Mouse (Mus musculus): ENCODE results near the gene Slc7a4. TPM values are rescaled to one million over a fixed set of nuclear protein-coding genes. Genes with fewer than 3 reads are reported as not detected.

Slc7a4 gene
- total and polyA plus RNA-seq, 2 experiments from 2014 or later: 7.4 to 33.4 TPM

GRCm38 (mm10) chr16:17529981-17530586 is 52.9 kb downstream of the Slc7a4 start:
- peak overlapping the region; percentile 68 for H3K4me2 ChIP-seq (ENCODE audit: low read depth, low read length)
- peak overlapping the region; percentile 73 for H3K4me3 ChIP-seq (ENCODE audit: low read depth, low read length)
- H3K9me3 ChIP-seq (replicated peaks; ENCODE audit: control insufficient read depth, low read length): no peaks in the 10 kb centered on the region
- H3K4me1 ChIP-seq (ENCODE audit: control insufficient read depth, insufficient read depth): peaks cover 12% of the 10 kb centered on the region
- no peaks in the 10 kb centered on the region for H3K27me3 ChIP-seq (ENCODE audit: control insufficient read depth, insufficient read depth, low read length)
- H3K9ac ChIP-seq (replicated peaks; ENCODE audit: low read depth, low read length): peak overlapping the region; percentile 85
- DNase-seq (ENCODE audit: low spot score) (no peak), ATAC-seq (ENCODE audit: insufficient read depth, low read depth) (no peak)
- peaks cover 33% of the 10 kb centered on the region for H3K36me3 ChIP-seq (replicated peaks; ENCODE audit: control insufficient read depth, insufficient read depth, low read length)
- TF ChIP-seq EP300 (IDR thresholded peaks at IDR 0.05; ENCODE audit: low read depth) (no peak), CTCF (IDR thresholded peaks at IDR 0.05; ENCODE audit: low read depth) (no peak)
- peak overlapping the region; percentile 95 for H3K27ac ChIP-seq (ENCODE audit: low read depth)
- WGBS: 15% methylated on average over 17 of the region's 17 CpGs

DNA sequence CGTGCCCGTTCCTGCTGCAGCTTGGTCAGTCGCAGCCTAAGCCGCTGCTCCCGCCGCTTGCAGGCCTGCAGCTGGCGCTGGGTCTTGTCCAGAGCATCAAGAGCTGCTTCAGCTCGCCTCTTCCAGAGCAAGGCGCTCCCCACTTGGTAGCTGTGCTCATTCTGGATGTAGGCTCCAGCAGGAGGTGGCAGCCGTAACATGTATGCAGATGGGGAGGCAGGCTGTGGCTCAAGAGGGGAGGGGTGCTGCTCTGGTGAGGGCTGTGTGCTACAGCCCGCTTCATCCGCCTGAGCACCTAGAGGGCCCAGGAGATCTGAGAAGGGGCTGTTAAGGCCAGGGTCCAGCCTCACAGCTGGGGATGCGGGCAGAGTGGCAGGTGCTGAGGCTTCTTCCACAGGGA is 54.7 kb downstream of the Slc7a4 start:
- H3K4me2 ChIP-seq (ENCODE audit: low read depth, low read length): no peak overlapping the region
- no peak overlapping the region for H3K27ac ChIP-seq (ENCODE audit: low read depth)
- no peak overlapping the region for H3K4me3 ChIP-seq (ENCODE audit: low read depth, low read length)
- H3K27me3 ChIP-seq (ENCODE audit: control insufficient read depth, insufficient read depth, low read length): no peaks in the 10 kb centered on the region
- H3K9me3 ChIP-seq (replicated peaks; ENCODE audit: control insufficient read depth, low read length): no peaks in the 10 kb centered on the region
- DNase-seq (ENCODE audit: low spot score): no peak
- WGBS: 87% methylated on average over 13 of the region's 13 CpGs
- H3K4me1 ChIP-seq (ENCODE audit: control insufficient read depth, insufficient read depth): peaks cover 12% of the 10 kb centered on the region
- H3K9ac ChIP-seq (replicated peaks; ENCODE audit: low read depth, low read length): no peak overlapping the region
- peaks cover 48% of the 10 kb centered on the region for H3K36me3 ChIP-seq (replicated peaks; ENCODE audit: control insufficient read depth, insufficient read depth, low read length)
- TF ChIP-seq CTCF (IDR thresholded peaks at IDR 0.05; ENCODE audit: low read depth) (no peak), EP300 (IDR thresholded peaks at IDR 0.05; ENCODE audit: low read depth) (no peak)
- no peak for ATAC-seq (ENCODE audit: insufficient read depth, low read depth)

DNA sequence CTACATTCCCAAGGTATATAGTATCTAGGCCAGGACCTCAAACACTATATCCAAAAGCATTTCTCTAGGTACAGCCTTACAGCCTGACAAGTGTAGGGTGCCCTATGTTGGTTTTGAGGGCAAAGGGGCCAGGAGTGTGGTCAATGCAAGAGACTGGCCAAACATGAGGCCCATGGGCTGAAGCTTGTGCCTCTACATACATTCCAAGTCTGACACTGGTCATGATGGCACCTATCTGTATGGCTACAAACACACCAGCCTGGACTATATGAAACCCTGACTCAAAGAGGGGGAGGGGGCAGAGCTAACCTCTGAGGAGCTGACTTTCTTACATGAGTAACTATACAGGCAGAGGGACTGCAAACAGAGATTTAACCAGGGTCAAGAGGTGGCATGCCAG is 55.4 kb downstream of the Slc7a4 start:
- DNase-seq (ENCODE audit: low spot score) (no peak), ATAC-seq (ENCODE audit: insufficient read depth, low read depth) (no peak)
- Histone ChIP-seq H3K36me3 (replicated peaks; ENCODE audit: control insufficient read depth, insufficient read depth, low read length) (peaks cover 54% of the 10 kb centered on the region), H3K9me3 (replicated peaks; ENCODE audit: control insufficient read depth, low read length) (no peaks in the 10 kb centered on the region), H3K4me3 (ENCODE audit: low read depth, low read length) (no peak overlapping the region), H3K4me1 (ENCODE audit: control insufficient read depth, insufficient read depth) (peaks cover 12% of the 10 kb centered on the region), H3K27ac (ENCODE audit: low read depth) (no peak overlapping the region), H3K4me2 (ENCODE audit: low read depth, low read length) (no peak overlapping the region), H3K9ac (replicated peaks; ENCODE audit: low read depth, low read length) (no peak overlapping the region), H3K27me3 (ENCODE audit: control insufficient read depth, insufficient read depth, low read length) (no peaks in the 10 kb centered on the region)
- TF ChIP-seq CTCF (IDR thresholded peaks at IDR 0.05; ENCODE audit: low read depth): no peak
- TF ChIP-seq EP300 (IDR thresholded peaks at IDR 0.05; ENCODE audit: low read depth): no peak

- H3K27ac ChIP-seq (ENCODE audit: low read depth): no peak overlapping the region
- peaks cover 67% of the 10 kb centered on the region for H3K36me3 ChIP-seq (replicated peaks; ENCODE audit: control insufficient read depth, insufficient read depth, low read length)
- H3K9me3 ChIP-seq (replicated peaks; ENCODE audit: control insufficient read depth, low read length): no peaks in the 10 kb centered on the region
- peaks cover 7% of the 10 kb centered on the region for H3K4me1 ChIP-seq (ENCODE audit: control insufficient read depth, insufficient read depth)
- H3K4me3 ChIP-seq (ENCODE audit: low read depth, low read length): no peak overlapping the region
- no peak overlapping the region for H3K4me2 ChIP-seq (ENCODE audit: low read depth, low read length)
- WGBS: 89% methylated on average over 6 of the region's 6 CpGs
- H3K27me3 ChIP-seq (ENCODE audit: control insufficient read depth, insufficient read depth, low read length): no peaks in the 10 kb centered on the region
- DNase-seq (ENCODE audit: low spot score) (no peak), ATAC-seq (ENCODE audit: insufficient read depth, low read depth) (no peak)
- H3K9ac ChIP-seq (replicated peaks; ENCODE audit: low read depth, low read length): no peak overlapping the region
- no peak for TF ChIP-seq CTCF (IDR thresholded peaks at IDR 0.05; ENCODE audit: low read depth)
- no peak for TF ChIP-seq EP300 (IDR thresholded peaks at IDR 0.05; ENCODE audit: low read depth)
Measured at GRCm38 (mm10) chr16:17526223-17526622, 56.8 kb downstream of the Slc7a4 start.

DNA sequence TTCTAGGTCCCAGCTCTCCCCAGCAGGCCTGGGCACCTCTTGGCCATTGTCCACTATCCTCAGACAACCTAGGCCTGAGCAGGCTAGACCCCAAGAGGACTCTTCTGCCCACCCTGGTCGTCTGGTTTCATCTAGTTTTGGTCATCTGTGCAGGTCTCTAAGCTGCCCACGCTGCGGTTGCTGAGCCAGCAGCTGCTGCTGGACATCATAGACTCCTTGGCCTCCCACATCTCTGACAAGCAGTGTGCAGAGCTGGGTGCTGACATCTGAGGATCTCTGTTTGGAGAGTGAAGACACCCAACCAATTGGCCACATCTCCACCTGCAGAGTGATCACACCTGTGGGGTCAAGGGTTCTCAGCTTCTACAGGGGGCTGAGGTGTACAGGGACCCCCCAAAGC is 57.5 kb downstream of the Slc7a4 start:
- no peak overlapping the region for H3K27ac ChIP-seq (ENCODE audit: low read depth)
- no peak for DNase-seq (ENCODE audit: low spot score)
- WGBS: 86% methylated on average over 3 of the region's 3 CpGs

DNA sequence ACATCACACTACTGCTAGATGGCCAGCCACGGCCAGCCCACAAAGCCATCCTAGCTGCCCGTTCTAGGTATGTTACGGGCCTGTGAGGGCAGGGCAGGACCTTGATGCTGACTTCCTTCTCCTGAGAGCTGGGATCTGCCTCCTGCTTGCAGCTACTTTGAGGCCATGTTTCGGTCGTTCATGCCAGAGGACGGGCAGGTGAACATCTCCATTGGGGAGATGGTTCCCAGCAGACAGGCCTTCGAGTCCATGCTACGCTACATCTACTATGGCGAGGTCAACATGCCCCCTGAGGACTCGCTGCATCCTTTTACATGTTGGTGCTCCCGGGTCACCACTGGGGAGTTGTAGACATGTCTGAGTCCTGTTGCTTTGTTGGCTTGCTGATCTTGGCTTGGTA is 58.9 kb downstream of the Slc7a4 start:
- H3K27ac ChIP-seq (ENCODE audit: low read depth): no peak overlapping the region
- no peak overlapping the region for H3K4me3 ChIP-seq (ENCODE audit: low read depth, low read length)
- H3K9ac ChIP-seq (replicated peaks; ENCODE audit: low read depth, low read length): no peak overlapping the region
- DNase-seq (ENCODE audit: low spot score): no peak
- TF ChIP-seq CTCF (IDR thresholded peaks at IDR 0.05; ENCODE audit: low read depth) (no peak), EP300 (IDR thresholded peaks at IDR 0.05; ENCODE audit: low read depth) (no peak)
- no peaks in the 10 kb centered on the region for H3K9me3 ChIP-seq (replicated peaks; ENCODE audit: control insufficient read depth, low read length)
- H3K36me3 ChIP-seq (replicated peaks; ENCODE audit: control insufficient read depth, insufficient read depth, low read length): peaks cover 87% of the 10 kb centered on the region
- 91% methylated on average over 11 of the region's 11 CpGs for WGBS
- no peaks in the 10 kb centered on the region for H3K27me3 ChIP-seq (ENCODE audit: control insufficient read depth, insufficient read depth, low read length)
- no peak overlapping the region for H3K4me2 ChIP-seq (ENCODE audit: low read depth, low read length)
- ATAC-seq (ENCODE audit: insufficient read depth, low read depth): no peak
- H3K4me1 ChIP-seq (ENCODE audit: control insufficient read depth, insufficient read depth): no peaks in the 10 kb centered on the region

More for the DNA sequence above, 57.5 kb downstream of the Slc7a4 start:
- no peaks in the 10 kb centered on the region for H3K9me3 ChIP-seq (replicated peaks; ENCODE audit: control insufficient read depth, low read length)
- no peak for ATAC-seq (ENCODE audit: insufficient read depth, low read depth)
- no peak overlapping the region for H3K4me2 ChIP-seq (ENCODE audit: low read depth, low read length)
- peaks cover 74% of the 10 kb centered on the region for H3K36me3 ChIP-seq (replicated peaks; ENCODE audit: control insufficient read depth, insufficient read depth, low read length)
- TF ChIP-seq EP300 (IDR thresholded peaks at IDR 0.05; ENCODE audit: low read depth) (no peak), CTCF (IDR thresholded peaks at IDR 0.05; ENCODE audit: low read depth) (no peak)
- H3K9ac ChIP-seq (replicated peaks; ENCODE audit: low read depth, low read length): no peak overlapping the region
- H3K4me3 ChIP-seq (ENCODE audit: low read depth, low read length): no peak overlapping the region
- peaks cover 7% of the 10 kb centered on the region for H3K4me1 ChIP-seq (ENCODE audit: control insufficient read depth, insufficient read depth)
- H3K27me3 ChIP-seq (ENCODE audit: control insufficient read depth, insufficient read depth, low read length): no peaks in the 10 kb centered on the region

Other genes starting within 250 kb of the Slc7a4 start
- gene Snap29, start 177.2 kb downstream of the Slc7a4 start, total RNA-seq (2014; rRNA removed; ENCODE audit: low replicate concordance): 20.3 and 22.3 TPM in 2 replicates
- gene Snap29, start 177.2 kb downstream of the Slc7a4 start, polyA plus RNA-seq (2015; fragmentation: Nextera tagmentation; extraction: Ambion mirVana): 8.3 and 8.5 TPM in 2 replicates
- gene Pi4ka, start 176.9 kb downstream of the Slc7a4 start, total RNA-seq (2014; rRNA removed; ENCODE audit: low replicate concordance): 49.2 and 60.0 TPM in 2 replicates
- 16.9 and 18.5 TPM in 2 replicates for gene Pi4ka, start 176.9 kb downstream of the Slc7a4 start, polyA plus RNA-seq (2015; fragmentation: Nextera tagmentation; extraction: Ambion mirVana)
- 26.0 and 45.2 TPM in 2 replicates for gene Crkl, start 131.2 kb downstream of the Slc7a4 start, total RNA-seq (2014; rRNA removed; ENCODE audit: low replicate concordance)
- 25.3 and 29.6 TPM in 2 replicates for gene Crkl, start 131.2 kb downstream of the Slc7a4 start, polyA plus RNA-seq (2015; fragmentation: Nextera tagmentation; extraction: Ambion mirVana)
- 0.08 and 0.15 TPM in 2 replicates for gene Aifm3, start 93.6 kb downstream of the Slc7a4 start, total RNA-seq (2014; rRNA removed; ENCODE audit: low replicate concordance)
- gene Aifm3, start 93.6 kb downstream of the Slc7a4 start, polyA plus RNA-seq (2015; fragmentation: Nextera tagmentation; extraction: Ambion mirVana): 0.41 and 0.48 TPM in 2 replicates
- 119 and 122 TPM in 2 replicates for gene Lztr1, start 74.5 kb downstream of the Slc7a4 start, total RNA-seq (2014; rRNA removed; ENCODE audit: low replicate concordance)
- gene Lztr1, start 74.5 kb downstream of the Slc7a4 start, polyA plus RNA-seq (2015; fragmentation: Nextera tagmentation; extraction: Ambion mirVana): 27.2 and 27.4 TPM in 2 replicates
- 40.9 and 49.2 TPM in 2 replicates for gene Thap7, start 52.1 kb downstream of the Slc7a4 start, total RNA-seq (2014; rRNA removed; ENCODE audit: low replicate concordance)
- 28.8 and 31.9 TPM in 2 replicates for gene Thap7, start 52.1 kb downstream of the Slc7a4 start, polyA plus RNA-seq (2015; fragmentation: Nextera tagmentation; extraction: Ambion mirVana)
- not detected in 2 replicates for gene Lrrc74b, start 22.0 kb downstream of the Slc7a4 start, total RNA-seq (2014; rRNA removed; ENCODE audit: low replicate concordance)
- 0.10 and 0.44 TPM in 2 replicates for gene Lrrc74b, start 22.0 kb downstream of the Slc7a4 start, polyA plus RNA-seq (2015; fragmentation: Nextera tagmentation; extraction: Ambion mirVana)
- 0.31 TPM in 1 of 2 replicates, not detected in the other for gene P2rx6, start 21.3 kb downstream of the Slc7a4 start, total RNA-seq (2014; rRNA removed; ENCODE audit: low replicate concordance)
- 0.47 and 0.70 TPM in 2 replicates for gene P2rx6, start 21.3 kb downstream of the Slc7a4 start, polyA plus RNA-seq (2015; fragmentation: Nextera tagmentation; extraction: Ambion mirVana)
- 18.2 and 41.1 TPM in 2 replicates for gene Smpd4, start 36.1 kb upstream of the Slc7a4 start, total RNA-seq (2014; rRNA removed; ENCODE audit: low replicate concordance)
- gene Smpd4, start 36.1 kb upstream of the Slc7a4 start, polyA plus RNA-seq (2015; fragmentation: Nextera tagmentation; extraction: Ambion mirVana): 10.1 and 10.3 TPM in 2 replicates
- 3.6 TPM in 1 of 2 replicates, not detected in the other for gene Ccdc74a, start 63.3 kb upstream of the Slc7a4 start, total RNA-seq (2014; rRNA removed; ENCODE audit: low replicate concordance)
- 1.5 and 2.5 TPM in 2 replicates for gene Ccdc74a, start 63.3 kb upstream of the Slc7a4 start, polyA plus RNA-seq (2015; fragmentation: Nextera tagmentation; extraction: Ambion mirVana)
- gene Med15, start 149.7 kb upstream of the Slc7a4 start, total RNA-seq (2014; rRNA removed; ENCODE audit: low replicate concordance): 40.2 and 63.7 TPM in 2 replicates
- gene Med15, start 149.7 kb upstream of the Slc7a4 start, polyA plus RNA-seq (2015; fragmentation: Nextera tagmentation; extraction: Ambion mirVana): 18.0 and 18.6 TPM in 2 replicates
- gene Klhl22, start 176.4 kb upstream of the Slc7a4 start, total RNA-seq (2014; rRNA removed; ENCODE audit: low replicate concordance): 42.0 and 47.4 TPM in 2 replicates
- gene Klhl22, start 176.4 kb upstream of the Slc7a4 start, polyA plus RNA-seq (2015; fragmentation: Nextera tagmentation; extraction: Ambion mirVana): 21.7 and 23.0 TPM in 2 replicates
- 19.3 and 25.4 TPM in 2 replicates for gene Scarf2, start 214.1 kb upstream of the Slc7a4 start, total RNA-seq (2014; rRNA removed; ENCODE audit: low replicate concordance)
- 2.6 and 2.8 TPM in 2 replicates for gene Scarf2, start 214.1 kb upstream of the Slc7a4 start, polyA plus RNA-seq (2015; fragmentation: Nextera tagmentation; extraction: Ambion mirVana)
- gene B830017H08Rik, start 249.9 kb upstream of the Slc7a4 start, total RNA-seq (2014; rRNA removed; ENCODE audit: low replicate concordance): not detected in 2 replicates
- gene B830017H08Rik, start 249.9 kb upstream of the Slc7a4 start, polyA plus RNA-seq (2015; fragmentation: Nextera tagmentation; extraction: Ambion mirVana): not detected in 2 replicates

Measured in heart, postnatal 0 days (tissue).